In the genomic region with DNA sequence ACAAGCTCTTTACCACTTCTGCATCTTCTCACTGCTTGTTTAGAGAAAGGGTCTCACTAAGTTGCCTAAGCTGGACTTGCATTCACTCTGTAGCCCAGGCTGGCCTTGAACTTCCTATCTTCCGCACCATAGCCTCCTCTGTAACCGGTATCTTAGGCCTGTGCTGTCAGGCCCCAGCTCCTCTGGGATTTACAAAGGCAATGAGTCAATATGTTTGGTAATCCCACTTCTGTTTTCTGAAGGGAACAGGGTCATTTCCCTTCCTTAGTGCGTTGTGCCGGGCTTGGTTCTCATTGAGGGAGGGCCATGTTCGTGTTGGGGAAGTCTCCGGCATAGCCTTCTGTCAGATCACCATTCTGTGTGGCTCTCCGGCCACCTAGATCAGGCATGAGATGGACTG, we compare ENCODE assay signal across 27 mouse cellular contexts.
DNase-seq lines count a peak whose midpoint lies in the region; ATAC-seq and TF ChIP-seq lines count a peak whose summit lies in the region.
"Had no signal": no experiment of that assay in that cellular context is flagged by ENCODE, and none has a peak within 500 bp of the region (broad histone marks: within the 10 kb centered on the region; RNA-seq: fewer than 3 reads in every experiment).

No protein-coding gene starts in this region.

- in situ Hi-C loops in CH12.LX (cut with MboI; ENCODE audit: low pct_ligation_motif_present, low pct_unique_long_range_greater_than_20kb, low sequenced_read_pairs), result no loop called here

- peak; percentile 8 for DNase-seq in lung, postnatal 36 days
- DNase-seq in lung, postnatal 4 days, result no peak
- DNase-seq in CH12.LX (ENCODE audit: extremely low read depth), result peak; percentile 14
- DNase-seq in forebrain, embryonic 10.5 days (ENCODE audit: extremely low spot score, low spot score), result no peak
- no peak for DNase-seq in urinary bladder, adult 18-20 months (ENCODE audit: low spot score in 2 of 2)
- DNase-seq: adrenal gland, postnatal 10 days; adrenal gland, postnatal 36 days; cerebellum, adult 18-20 months; cerebellum, adult 9-10 months; cerebellum, postnatal 14 days; gastrocnemius, postnatal 10 days; gastrocnemius, postnatal 36 days; heart, adult 18-20 months; heart, postnatal 14 days; heart, postnatal 4 days had no signal

- no peaks in the 10 kb centered on the region for H3K9me3 ChIP-seq in CH12.LX (replicated peaks; ENCODE audit: low read length)
- H3K9me3 ChIP-seq in forebrain, embryonic 10.5 days, result no peaks in the 10 kb centered on the region
- H3K9me3 ChIP-seq: embryonic facial prominence, embryonic 12.5 days; embryonic facial prominence, embryonic 15.5 days; forebrain, embryonic 13.5 days; G1E; heart, embryonic 10.5 days; heart, embryonic 13.5 days had no signal

- no peak overlapping the region for H3K4me3 ChIP-seq in CH12.LX (replicated peaks in 1 of 3; ENCODE audit: low read depth in 2 of 3, low read length in 2 of 3, poor library complexity in 1 of 3)
- no peak overlapping the region for H3K4me3 ChIP-seq in forebrain, embryonic 10.5 days
- H3K4me3 ChIP-seq: embryonic facial prominence, embryonic 12.5 days; embryonic facial prominence, embryonic 15.5 days; forebrain, embryonic 13.5 days; heart, embryonic 10.5 days; heart, embryonic 13.5 days had no signal

- no peak for TF ChIP-seq CTCF in CH12.LX (conservative IDR thresholded peaks at IDR 0.05 in 1 of 2, IDR thresholded peaks at IDR 0.05 in 1 of 2; ENCODE audit: low read depth in 2 of 2, low read length in 2 of 2)

- no peak for TF ChIP-seq POLR2A in CH12.LX (IDR thresholded peaks at IDR 0.05; ENCODE audit: low read depth, low read length)

- no peak overlapping the region for H3K27ac ChIP-seq in CH12.LX (ENCODE audit: insufficient read depth, low read depth)
- H3K27ac ChIP-seq in forebrain, embryonic 10.5 days, result no peak overlapping the region
- H3K27ac ChIP-seq: embryonic facial prominence, embryonic 12.5 days; embryonic facial prominence, embryonic 15.5 days; forebrain, embryonic 13.5 days; heart, embryonic 10.5 days; heart, embryonic 13.5 days; hindbrain, embryonic 14.5 days; hindbrain, postnatal 0 days had no signal

- no peaks in the 10 kb centered on the region for H3K36me3 ChIP-seq in CH12.LX (replicated peaks in 1 of 2; ENCODE audit: control insufficient read depth in 1 of 2, insufficient read depth in 1 of 2, low read length in 1 of 2)
- no peaks in the 10 kb centered on the region for H3K36me3 ChIP-seq in forebrain, embryonic 10.5 days (replicated peaks)
- H3K36me3 ChIP-seq: embryonic facial prominence, embryonic 12.5 days; embryonic facial prominence, embryonic 15.5 days; G1E; heart, embryonic 10.5 days; heart, embryonic 13.5 days had no signal

- no peak overlapping the region for H3K9ac ChIP-seq in CH12.LX (ENCODE audit: insufficient read depth, low read depth)
- H3K9ac ChIP-seq: embryonic facial prominence, embryonic 12.5 days; embryonic facial prominence, embryonic 15.5 days; forebrain, embryonic 13.5 days; heart, embryonic 13.5 days; hindbrain, embryonic 14.5 days had no signal

- dilution Hi-C loops in CH12.LX (cut with MboI; ENCODE audit: extremely low pct_ligation_motif_present, extremely low pct_unique_long_range_greater_than_20kb, low sequenced_read_pairs), result no loop called here

- H3K79me2 ChIP-seq in CH12.LX (replicated peaks; ENCODE audit: control insufficient read depth, extremely low read depth, insufficient read depth, poor library complexity, severe bottlenecking), result no peaks in the 10 kb centered on the region

- no peaks in the 10 kb centered on the region for H3K27me3 ChIP-seq in CH12.LX (replicated peaks)
- H3K27me3 ChIP-seq in forebrain, embryonic 10.5 days (ENCODE audit: poor library complexity, severe bottlenecking), result peaks cover 21% of the 10 kb centered on the region
- H3K27me3 ChIP-seq: embryonic facial prominence, embryonic 12.5 days; embryonic facial prominence, embryonic 15.5 days; forebrain, embryonic 13.5 days had no signal

- WGBS in forebrain, embryonic 10.5 days, result 90% methylated on average over 7 of the region's 7 CpGs

- no peak for TF ChIP-seq RAD21 in CH12.LX (IDR thresholded peaks at IDR 0.05; ENCODE audit: low read depth, low read length)

- H3K4me2 ChIP-seq in CH12.LX (ENCODE audit: insufficient read depth, low read depth, poor library complexity, severe bottlenecking), result no peak overlapping the region
- H3K4me2 ChIP-seq: embryonic facial prominence, embryonic 12.5 days; embryonic facial prominence, embryonic 15.5 days; forebrain, embryonic 13.5 days; heart, embryonic 13.5 days; hindbrain, embryonic 14.5 days had no signal

- ATAC-seq in granulocyte monocyte progenitor cell, adult 5-6 weeks (replicated peaks; ENCODE audit: poor library complexity, severe bottlenecking), result peak; percentile 89
- ATAC-seq: forebrain, embryonic 13.5 days; forebrain, embryonic 16.5 days; hindbrain, postnatal 0 days; inflammation-experienced regulatory T-cells, adult 6 months; Patski had no signal

- no peak for TF ChIP-seq EP300 in CH12.LX (IDR thresholded peaks at IDR 0.05; ENCODE audit: low read length)

- peaks cover 0 to 11% of the 10 kb centered on the region in 2 experiments; a peak in 2 of 4 replicates for H3K4me1 ChIP-seq in CH12.LX (ENCODE audit: control insufficient read depth in 1 of 2, insufficient read depth in 2 of 2)
- peaks cover 21% of the 10 kb centered on the region for H3K4me1 ChIP-seq in forebrain, embryonic 10.5 days
- H3K4me1 ChIP-seq: embryonic facial prominence, embryonic 15.5 days; forebrain, embryonic 13.5 days; heart, embryonic 13.5 days had no signal

TF ChIP-seq in CH12.LX, 34 proteins besides CTCF, POLR2A, EP300 and RAD21:
- no peak for TF ChIP-seq KAT2A (IDR thresholded peaks at IDR 0.05; ENCODE audit: insufficient replicate concordance, low read length)
- TF ChIP-seq USF2 (conservative IDR thresholded peaks at IDR 0.05; ENCODE audit: low read depth, low read length), result no peak
- no peak for TF ChIP-seq NELFE (IDR thresholded peaks at IDR 0.05; ENCODE audit: low read depth, low read length)
- no peak for TF ChIP-seq CHD2 (IDR thresholded peaks at IDR 0.05; ENCODE audit: low read length)
- no peak for TF ChIP-seq JUN (IDR thresholded peaks at IDR 0.05; ENCODE audit: insufficient read depth, low read depth, low read length)
- TF ChIP-seq ETS1 (conservative IDR thresholded peaks at IDR 0.05; ENCODE audit: low read depth, low read length), result no peak
- TF ChIP-seq ZMIZ1 (IDR thresholded peaks at IDR 0.05; ENCODE audit: low read depth, low read length), result no peak
- TF ChIP-seq ELF1 (IDR thresholded peaks at IDR 0.05; ENCODE audit: low read depth, low read length), result no peak
- no peak for TF ChIP-seq RCOR1 (conservative IDR thresholded peaks at IDR 0.05; ENCODE audit: low read depth, low read length)
- TF ChIP-seq USF1 (IDR thresholded peaks at IDR 0.05; ENCODE audit: low read depth, low read length), result no peak
- TF ChIP-seq SIN3A (IDR thresholded peaks at IDR 0.05; ENCODE audit: low read length), result no peak
- no peak for TF ChIP-seq SMC3 (IDR thresholded peaks at IDR 0.05; ENCODE audit: low read depth, low read length)
- TF ChIP-seq JUND (conservative IDR thresholded peaks at IDR 0.05; ENCODE audit: low read depth, low read length), result no peak
TF ChIP-seq in CH12.LX: peak in this region for 0.

Comparison
In these comparisons a context has a peak if more than half of its experiments do, and no peak if none do; other contexts are left out.
1. DNase-seq: peak in lung, postnatal 36 days (single experiment) and CH12.LX (single experiment); none in lung, postnatal 4 days (0 of 2), forebrain, embryonic 10.5 days (single experiment) and urinary bladder, adult 18-20 months (0 of 2).